Mouse (Mus musculus) thymus, adult 2 months (tissue): Measurements from ENCODE around the gene Myoz1.

ENCODE experiments used
- CTCF ChIP-seq: fragments of 200-500 bp; IDR thresholded peaks from 2 replicates; pipeline ENCODE4 v1.5.1; 2012; ENCODE audit warnings: mild to moderate bottlenecking, control low read depth, low read length, moderate library complexity, borderline replicate concordance; ENCODE audit not compliant: control insufficient read depth, poor library complexity, insufficient read depth; ENCODE audit errors: extremely low read depth
- POLR2A ChIP-seq: fragments of 200-500 bp; IDR thresholded peaks from 2 replicates; pipeline ENCODE4 v1.6.1; 2012; ENCODE audit warnings: mild to moderate bottlenecking, low read length, control low read depth, moderate library complexity; ENCODE audit not compliant: control insufficient read depth, poor library complexity, insufficient read depth; ENCODE audit errors: extremely low read depth

DNA sequence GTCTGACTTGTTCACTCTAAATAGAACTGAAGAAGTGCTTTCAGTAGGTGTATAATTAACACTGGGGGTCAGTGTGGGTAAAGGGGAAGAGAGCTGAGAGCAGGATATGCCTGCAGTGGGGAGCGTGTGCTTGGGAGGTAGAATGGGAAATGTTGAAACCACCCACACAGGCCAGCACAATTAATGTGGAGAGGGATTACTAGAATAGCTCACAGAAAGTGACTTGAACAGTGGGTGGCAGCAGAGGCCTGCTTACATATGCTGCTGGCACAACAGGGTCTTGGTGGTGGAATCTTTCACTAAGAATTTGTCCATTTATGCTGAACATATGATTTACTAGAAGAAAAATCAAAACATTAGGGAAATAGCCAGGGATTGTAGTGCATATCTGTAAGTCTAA, 40.6 kb upstream of the Myoz1 start:
- no peak for TF ChIP-seq CTCF
- no peak for TF ChIP-seq POLR2A
